Mouse (Mus musculus): ENCODE results near the gene Filip1l. TPM values are rescaled to one million over a fixed set of nuclear protein-coding genes. Genes with fewer than 3 reads are reported as not detected.

Filip1l gene
- polyA plus RNA-seq, 1 experiment from 2014 or later: 29.0 TPM

GRCm38 (mm10) chr16:57336770-57337423, 16.0 kb upstream of the Filip1l start:
- Histone ChIP-seq H3K27ac (ENCODE audit: low read depth) (no peak overlapping the region), H3K4me2 (no peak overlapping the region), H3K27me3 (ENCODE audit: insufficient read depth, low read length) (no peaks in the 10 kb centered on the region), H3K9ac (no peak overlapping the region), H3K4me3 (ENCODE audit: low read depth, low read length) (no peak overlapping the region), H3K9me3 (ENCODE audit: low read depth, low read length) (no peaks in the 10 kb centered on the region), H3K4me1 (ENCODE audit: insufficient read depth) (0 out of 2 replicates have a peak, but pooled peaks cover 2% of the 10 kb centered on the region), H3K36me3 (ENCODE audit: insufficient read depth) (no peaks in the 10 kb centered on the region)
- no peak for DNase-seq
- 43% methylated on average over 11 of the region's 11 CpGs for WGBS
- no peak for TF ChIP-seq CTCF (IDR thresholded peaks at IDR 0.05; ENCODE audit: low read depth)
- no peak for ATAC-seq (ENCODE audit: insufficient read depth)

GRCm38 (mm10) chr16:57339765-57340612, 12.9 kb upstream of the Filip1l start:
- DNase-seq (no peak), ATAC-seq (ENCODE audit: insufficient read depth) (peak; percentile 35; the same call in 1 of the 2 replicates)
- no peak for TF ChIP-seq CTCF (IDR thresholded peaks at IDR 0.05; ENCODE audit: low read depth)
- Histone ChIP-seq H3K4me1 (ENCODE audit: insufficient read depth) (0 out of 2 replicates have a peak, but pooled peaks cover 2% of the 10 kb centered on the region), H3K27ac (ENCODE audit: low read depth) (no peak overlapping the region), H3K36me3 (ENCODE audit: insufficient read depth) (no peaks in the 10 kb centered on the region), H3K27me3 (ENCODE audit: insufficient read depth, low read length) (no peaks in the 10 kb centered on the region), H3K9me3 (ENCODE audit: low read depth, low read length) (no peaks in the 10 kb centered on the region), H3K4me3 (ENCODE audit: low read depth, low read length) (no peak overlapping the region), H3K9ac (no peak overlapping the region), H3K4me2 (no peak overlapping the region)
- WGBS: 72% methylated on average over 8 of the region's 8 CpGs

- H3K4me2 ChIP-seq: no peak overlapping the region
- no peak overlapping the region for H3K4me3 ChIP-seq (ENCODE audit: low read depth, low read length)
- no peaks in the 10 kb centered on the region for H3K27me3 ChIP-seq (ENCODE audit: insufficient read depth, low read length)
- 51% methylated on average over 5 of the region's 5 CpGs for WGBS
- no peak overlapping the region for H3K27ac ChIP-seq (ENCODE audit: low read depth)
- no peaks in the 10 kb centered on the region for H3K36me3 ChIP-seq (ENCODE audit: insufficient read depth)
- DNase-seq (peak; percentile 53), ATAC-seq (ENCODE audit: insufficient read depth) (no peak)
- no peak overlapping the region for H3K9ac ChIP-seq
- H3K9me3 ChIP-seq (ENCODE audit: low read depth, low read length): no peaks in the 10 kb centered on the region
- TF ChIP-seq CTCF (IDR thresholded peaks at IDR 0.05; ENCODE audit: low read depth): no peak
- H3K4me1 ChIP-seq (ENCODE audit: insufficient read depth): 0 out of 2 replicates have a peak, but pooled peaks cover 2% of the 10 kb centered on the region
Measured at GRCm38 (mm10) chr16:57340613-57340898, 12.3 kb upstream of the Filip1l start.

- no peak for ATAC-seq (ENCODE audit: insufficient read depth)
- Histone ChIP-seq H3K9me3 (ENCODE audit: low read depth, low read length) (no peaks in the 10 kb centered on the region), H3K27ac (ENCODE audit: low read depth) (no peak overlapping the region), H3K4me1 (ENCODE audit: insufficient read depth) (no peaks in the 10 kb centered on the region), H3K4me3 (ENCODE audit: low read depth, low read length) (no peak overlapping the region), H3K9ac (no peak overlapping the region), H3K27me3 (ENCODE audit: insufficient read depth, low read length) (no peaks in the 10 kb centered on the region), H3K4me2 (no peak overlapping the region), H3K36me3 (ENCODE audit: insufficient read depth) (no peaks in the 10 kb centered on the region)
- no peak for TF ChIP-seq CTCF (IDR thresholded peaks at IDR 0.05; ENCODE audit: low read depth)
- WGBS: 79% methylated on average over 3 of the region's 3 CpGs
- no peak for DNase-seq
Measured at GRCm38 (mm10) chr16:57346258-57346657, 6.6 kb upstream of the Filip1l start.

GRCm38 (mm10) chr16:57349039-57349438, 3.9 kb upstream of the Filip1l start:
- H3K9me3 ChIP-seq (ENCODE audit: low read depth, low read length): no peaks in the 10 kb centered on the region
- H3K4me1 ChIP-seq (ENCODE audit: insufficient read depth): no peaks in the 10 kb centered on the region
- no peak overlapping the region for H3K27ac ChIP-seq (ENCODE audit: low read depth)
- H3K36me3 ChIP-seq (ENCODE audit: insufficient read depth): no peaks in the 10 kb centered on the region
- DNase-seq: no peak
- no peak for ATAC-seq (ENCODE audit: insufficient read depth)
- no peak overlapping the region for H3K4me3 ChIP-seq (ENCODE audit: low read depth, low read length)
- TF ChIP-seq CTCF (IDR thresholded peaks at IDR 0.05; ENCODE audit: low read depth): no peak
- no peaks in the 10 kb centered on the region for H3K27me3 ChIP-seq (ENCODE audit: insufficient read depth, low read length)
- no peak overlapping the region for H3K4me2 ChIP-seq
- no peak overlapping the region for H3K9ac ChIP-seq
- WGBS: 75% methylated on average over 3 of the region's 3 CpGs

- Histone ChIP-seq H3K4me2 (no peak overlapping the region), H3K27ac (ENCODE audit: low read depth) (no peak overlapping the region), H3K4me1 (ENCODE audit: insufficient read depth) (no peaks in the 10 kb centered on the region), H3K9me3 (ENCODE audit: low read depth, low read length) (no peaks in the 10 kb centered on the region), H3K27me3 (ENCODE audit: insufficient read depth, low read length) (no peaks in the 10 kb centered on the region), H3K36me3 (ENCODE audit: insufficient read depth) (no peaks in the 10 kb centered on the region), H3K9ac (no peak overlapping the region), H3K4me3 (ENCODE audit: low read depth, low read length) (no peak overlapping the region)
- TF ChIP-seq CTCF (IDR thresholded peaks at IDR 0.05; ENCODE audit: low read depth): no peak
- DNase-seq (no peak), ATAC-seq (ENCODE audit: insufficient read depth) (0 out of 2 replicates have a peak, but pooled peaks have one; percentile 28)
- 24% methylated on average over 3 of the region's 3 CpGs for WGBS
Measured at GRCm38 (mm10) chr16:57349689-57350088, 3.2 kb upstream of the Filip1l start.

GRCm38 (mm10) chr16:57353166-57353721, 351 bp downstream of the Filip1l start:
- no peaks in the 10 kb centered on the region for H3K36me3 ChIP-seq (ENCODE audit: insufficient read depth)
- H3K9me3 ChIP-seq (ENCODE audit: low read depth, low read length): no peaks in the 10 kb centered on the region
- H3K4me1 ChIP-seq (ENCODE audit: insufficient read depth): no peaks in the 10 kb centered on the region
- no peak overlapping the region for H3K27ac ChIP-seq (ENCODE audit: low read depth)
- TF ChIP-seq CTCF (IDR thresholded peaks at IDR 0.05; ENCODE audit: low read depth): no peak
- H3K9ac ChIP-seq: no peak overlapping the region
- WGBS: 73% methylated on average over 11 of the region's 11 CpGs
- DNase-seq: no peak
- no peaks in the 10 kb centered on the region for H3K27me3 ChIP-seq (ENCODE audit: insufficient read depth, low read length)
- no peak overlapping the region for H3K4me2 ChIP-seq
- no peak overlapping the region for H3K4me3 ChIP-seq (ENCODE audit: low read depth, low read length)
- no peak for ATAC-seq (ENCODE audit: insufficient read depth)
